Mouse (Mus musculus): ENCODE measurements at regions not wholly inside any gene's neighbourhood (a gene's known extent, or its start where the extent isn't known, plus 50 kb on each side); places are given as distances from the start of the nearest gene placed in this dataset.
A peak's percentile ranks its signal among the peaks of the same experiment; 100 is the strongest.

GRCm38 (mm10) chr4:32140068-32140467 is 98.5 kb upstream of the Bach2 start:
- 93% methylated on average over 2 of the region's 2 CpGs for WGBS
- peaks cover 8% of the 10 kb centered on the region; the same call in 1 of the 2 replicates for H3K4me1 ChIP-seq (ENCODE audit: control insufficient read depth, insufficient read depth, low read length)
- no peak overlapping the region for H3K4me3 ChIP-seq (ENCODE audit: insufficient read depth, low read depth, low read length)
- TF ChIP-seq POLR2A (IDR thresholded peaks at IDR 0.05; ENCODE audit: insufficient read depth, low read depth, low read length): no peak
- TF ChIP-seq CTCF (IDR thresholded peaks at IDR 0.05; ENCODE audit: insufficient read depth, low read depth, low read length): no peak
- no peak overlapping the region for H3K27ac ChIP-seq (ENCODE audit: insufficient read depth, low read depth, low read length)

- no peak overlapping the region for H3K27ac ChIP-seq (ENCODE audit: insufficient read depth, low read depth, low read length)
- no peak overlapping the region for H3K4me3 ChIP-seq (ENCODE audit: insufficient read depth, low read depth, low read length)
- H3K4me1 ChIP-seq (ENCODE audit: control insufficient read depth, insufficient read depth, low read length): peaks cover 8% of the 10 kb centered on the region; the same call in 1 of the 2 replicates
- WGBS: 88% methylated on average over 4 of the region's 4 CpGs
- TF ChIP-seq CTCF (IDR thresholded peaks at IDR 0.05; ENCODE audit: insufficient read depth, low read depth, low read length) (no peak), POLR2A (IDR thresholded peaks at IDR 0.05; ENCODE audit: insufficient read depth, low read depth, low read length) (no peak)
Measured at GRCm38 (mm10) chr4:32142198-32142597, 96.4 kb upstream of the Bach2 start.

- H3K27ac ChIP-seq (ENCODE audit: insufficient read depth, low read depth, low read length): no peak overlapping the region
Measured at GRCm38 (mm10) chr4:32147146-32147545, 91.5 kb upstream of the Bach2 start.

GRCm38 (mm10) chr4:32148597-32148996 is 90.0 kb upstream of the Bach2 start:
- Histone ChIP-seq H3K4me3 (ENCODE audit: insufficient read depth, low read depth, low read length) (no peak overlapping the region), H3K4me1 (ENCODE audit: control insufficient read depth, insufficient read depth, low read length) (no peaks in the 10 kb centered on the region), H3K27ac (ENCODE audit: insufficient read depth, low read depth, low read length) (no peak overlapping the region)
- 95% methylated on average over 2 of the region's 2 CpGs for WGBS
- TF ChIP-seq POLR2A (IDR thresholded peaks at IDR 0.05; ENCODE audit: insufficient read depth, low read depth, low read length): no peak

More at GRCm38 (mm10) chr4:32147146-32147545, 91.5 kb upstream of the Bach2 start:
- WGBS: 68% methylated on average over 1 of the region's 1 CpGs
- no peak for TF ChIP-seq CTCF (IDR thresholded peaks at IDR 0.05; ENCODE audit: insufficient read depth, low read depth, low read length)
- TF ChIP-seq POLR2A (IDR thresholded peaks at IDR 0.05; ENCODE audit: insufficient read depth, low read depth, low read length): no peak
- Histone ChIP-seq H3K4me3 (ENCODE audit: insufficient read depth, low read depth, low read length) (no peak overlapping the region), H3K4me1 (ENCODE audit: control insufficient read depth, insufficient read depth, low read length) (no peaks in the 10 kb centered on the region)

GRCm38 (mm10) chr4:32149171-32149570 is 89.4 kb upstream of the Bach2 start:
- Histone ChIP-seq H3K27ac (ENCODE audit: insufficient read depth, low read depth, low read length) (no peak overlapping the region), H3K4me1 (ENCODE audit: control insufficient read depth, insufficient read depth, low read length) (no peaks in the 10 kb centered on the region), H3K4me3 (ENCODE audit: insufficient read depth, low read depth, low read length) (no peak overlapping the region)
- TF ChIP-seq POLR2A (IDR thresholded peaks at IDR 0.05; ENCODE audit: insufficient read depth, low read depth, low read length) (no peak), CTCF (IDR thresholded peaks at IDR 0.05; ENCODE audit: insufficient read depth, low read depth, low read length) (no peak)
- 89% methylated on average over 7 of the region's 7 CpGs for WGBS

GRCm38 (mm10) chr4:32153356-32153755 is 85.2 kb upstream of the Bach2 start:
- TF ChIP-seq CTCF (IDR thresholded peaks at IDR 0.05; ENCODE audit: insufficient read depth, low read depth, low read length) (peak; percentile 31), POLR2A (IDR thresholded peaks at IDR 0.05; ENCODE audit: insufficient read depth, low read depth, low read length) (no peak)
- H3K27ac ChIP-seq (ENCODE audit: insufficient read depth, low read depth, low read length): no peak overlapping the region
- H3K4me3 ChIP-seq (ENCODE audit: insufficient read depth, low read depth, low read length): no peak overlapping the region
- no peaks in the 10 kb centered on the region for H3K4me1 ChIP-seq (ENCODE audit: control insufficient read depth, insufficient read depth, low read length)
- 76% methylated on average over 4 of the region's 4 CpGs for WGBS

GRCm38 (mm10) chr4:32156965-32157364 is 81.6 kb upstream of the Bach2 start:
- TF ChIP-seq CTCF (IDR thresholded peaks at IDR 0.05; ENCODE audit: insufficient read depth, low read depth, low read length): no peak
- no peak for TF ChIP-seq POLR2A (IDR thresholded peaks at IDR 0.05; ENCODE audit: insufficient read depth, low read depth, low read length)
- Histone ChIP-seq H3K27ac (ENCODE audit: insufficient read depth, low read depth, low read length) (no peak overlapping the region), H3K4me3 (ENCODE audit: insufficient read depth, low read depth, low read length) (no peak overlapping the region), H3K4me1 (ENCODE audit: control insufficient read depth, insufficient read depth, low read length) (no peaks in the 10 kb centered on the region; the same call in 1 of the 2 replicates)
- 45% methylated on average over 8 of the region's 8 CpGs for WGBS

GRCm38 (mm10) chr4:32158451-32158850 is 80.2 kb upstream of the Bach2 start:
- 79% methylated on average over 5 of the region's 5 CpGs for WGBS
- no peak for TF ChIP-seq CTCF (IDR thresholded peaks at IDR 0.05; ENCODE audit: insufficient read depth, low read depth, low read length)
- no peak for TF ChIP-seq POLR2A (IDR thresholded peaks at IDR 0.05; ENCODE audit: insufficient read depth, low read depth, low read length)

GRCm38 (mm10) chr4:32158886-32159285 is 79.7 kb upstream of the Bach2 start:
- H3K27ac ChIP-seq (ENCODE audit: insufficient read depth, low read depth, low read length): no peak overlapping the region
- WGBS: 63% methylated on average over 4 of the region's 4 CpGs
- no peak for TF ChIP-seq CTCF (IDR thresholded peaks at IDR 0.05; ENCODE audit: insufficient read depth, low read depth, low read length)
- no peak for TF ChIP-seq POLR2A (IDR thresholded peaks at IDR 0.05; ENCODE audit: insufficient read depth, low read depth, low read length)
- H3K4me3 ChIP-seq (ENCODE audit: insufficient read depth, low read depth, low read length): no peak overlapping the region
- no peaks in the 10 kb centered on the region; the same call in 1 of the 2 replicates for H3K4me1 ChIP-seq (ENCODE audit: control insufficient read depth, insufficient read depth, low read length)

More at GRCm38 (mm10) chr4:32158451-32158850, 80.2 kb upstream of the Bach2 start:
- no peaks in the 10 kb centered on the region; the same call in 1 of the 2 replicates for H3K4me1 ChIP-seq (ENCODE audit: control insufficient read depth, insufficient read depth, low read length)
- no peak overlapping the region for H3K4me3 ChIP-seq (ENCODE audit: insufficient read depth, low read depth, low read length)
- H3K27ac ChIP-seq (ENCODE audit: insufficient read depth, low read depth, low read length): no peak overlapping the region

- WGBS: 82% methylated on average over 2 of the region's 2 CpGs
- no peaks in the 10 kb centered on the region; the same call in 1 of the 2 replicates for H3K4me1 ChIP-seq (ENCODE audit: control insufficient read depth, insufficient read depth, low read length)
- TF ChIP-seq CTCF (IDR thresholded peaks at IDR 0.05; ENCODE audit: insufficient read depth, low read depth, low read length) (no peak), POLR2A (IDR thresholded peaks at IDR 0.05; ENCODE audit: insufficient read depth, low read depth, low read length) (no peak)
- no peak overlapping the region for H3K4me3 ChIP-seq (ENCODE audit: insufficient read depth, low read depth, low read length)
- no peak overlapping the region for H3K27ac ChIP-seq (ENCODE audit: insufficient read depth, low read depth, low read length)
Measured at GRCm38 (mm10) chr4:32160815-32161214, 77.8 kb upstream of the Bach2 start.

Measured in olfactory bulb, adult 2 months (tissue).